11 mouse cellular contexts compared by ENCODE assay signal in genomic region chr8:126063832-126064409, GRCm38 (mm10).
A peak's percentile ranks its signal among the peaks of the same experiment; 100 is the strongest.
DNase-seq lines count a peak whose midpoint lies in the region; ATAC-seq lines count a peak whose summit lies in the region.
"Had no signal": no experiment of that assay in that cellular context is flagged by ENCODE, and none has a peak within 500 bp of the region (broad histone marks: within the 10 kb centered on the region; RNA-seq: fewer than 3 reads in every experiment).

No protein-coding gene starts in this region.

- no peaks in the 10 kb centered on the region for H3K9me3 ChIP-seq in hindbrain, embryonic 10.5 days
- H3K9me3 ChIP-seq in hindbrain, embryonic 11.5 days (ENCODE audit: control insufficient read depth, low read length), result no peaks in the 10 kb centered on the region
- no peaks in the 10 kb centered on the region for H3K9me3 ChIP-seq in hindbrain, embryonic 15.5 days
- H3K9me3 ChIP-seq: embryonic facial prominence, embryonic 12.5 days had no signal

- ATAC-seq in hindbrain, embryonic 11.5 days (ENCODE audit: low FRiP score), result no peak
- peak; percentile 49; the same call in 1 of the 2 replicates for ATAC-seq in hindbrain, embryonic 15.5 days (ENCODE audit: low FRiP score, low read depth)

- H3K27ac ChIP-seq in hindbrain, embryonic 10.5 days, result 0 out of 2 replicates have a peak overlapping the region, but pooled peaks have one; percentile 6
- no peak overlapping the region for H3K27ac ChIP-seq in hindbrain, embryonic 11.5 days (ENCODE audit: low read depth, low read length)
- H3K27ac ChIP-seq in hindbrain, embryonic 15.5 days (replicated peaks), result no peak overlapping the region
- H3K27ac ChIP-seq: embryonic facial prominence, embryonic 12.5 days had no signal

- no peaks in the 10 kb centered on the region for H3K36me3 ChIP-seq in hindbrain, embryonic 10.5 days
- no peaks in the 10 kb centered on the region for H3K36me3 ChIP-seq in hindbrain, embryonic 11.5 days (ENCODE audit: control insufficient read depth, insufficient read depth, low read length)
- no peaks in the 10 kb centered on the region for H3K36me3 ChIP-seq in hindbrain, embryonic 15.5 days
- H3K36me3 ChIP-seq: embryonic facial prominence, embryonic 12.5 days had no signal

- H3K4me2 ChIP-seq in hindbrain, embryonic 11.5 days (replicated peaks; ENCODE audit: low read depth, low read length), result no peak overlapping the region
- H3K4me2 ChIP-seq in hindbrain, embryonic 15.5 days, result no peak overlapping the region
- H3K4me2 ChIP-seq: embryonic facial prominence, embryonic 12.5 days had no signal

- no peak overlapping the region for H3K9ac ChIP-seq in hindbrain, embryonic 11.5 days (ENCODE audit: low read depth, low read length)
- H3K9ac ChIP-seq in hindbrain, embryonic 15.5 days, result no peak overlapping the region
- H3K9ac ChIP-seq: embryonic facial prominence, embryonic 12.5 days had no signal

- peaks cover 5% of the 10 kb centered on the region for H3K27me3 ChIP-seq in hindbrain, embryonic 10.5 days (ENCODE audit: insufficient read depth, poor library complexity, severe bottlenecking)
- no peaks in the 10 kb centered on the region for H3K27me3 ChIP-seq in hindbrain, embryonic 11.5 days (ENCODE audit: control insufficient read depth, insufficient read depth, low read length)
- no peaks in the 10 kb centered on the region for H3K27me3 ChIP-seq in hindbrain, embryonic 15.5 days
- H3K27me3 ChIP-seq: embryonic facial prominence, embryonic 12.5 days had no signal

- H3K4me3 ChIP-seq in hindbrain, embryonic 10.5 days, result no peak overlapping the region
- no peak overlapping the region for H3K4me3 ChIP-seq in hindbrain, embryonic 11.5 days (ENCODE audit: low read depth, low read length)
- H3K4me3 ChIP-seq in hindbrain, embryonic 15.5 days, result no peak overlapping the region
- H3K4me3 ChIP-seq: embryonic facial prominence, embryonic 12.5 days had no signal

- DNase-seq in hindbrain, embryonic 10.5 days (ENCODE audit: low spot score), result no peak
- DNase-seq in hindbrain, embryonic 11.5 days (ENCODE audit: low spot score), result no peak
- peak; percentile 34 for DNase-seq in brain, embryonic 18.5 days (ENCODE audit: low read depth, low spot score)
- DNase-seq in lung, postnatal 14 days, result peak; percentile 8
- DNase-seq in spleen, postnatal 36 days (ENCODE audit: low spot score in 2 of 2), result no peak
- no peak for DNase-seq in adrenal gland, postnatal 10 days
- DNase-seq: adrenal gland, adult 2 months; kidney, postnatal 14 days; right cerebral cortex, postnatal 25 days had no signal

- 86% methylated on average over 9 of the region's 9 CpGs for WGBS in hindbrain, embryonic 10.5 days
- 78% methylated on average over 9 of the region's 9 CpGs for WGBS in hindbrain, embryonic 11.5 days
- 53% methylated on average over 9 of the region's 9 CpGs for WGBS in hindbrain, embryonic 15.5 days

- H3K4me1 ChIP-seq in hindbrain, embryonic 10.5 days (replicated peaks), result peaks cover 7% of the 10 kb centered on the region; the same call in 1 of the 2 replicates
- H3K4me1 ChIP-seq in hindbrain, embryonic 11.5 days (replicated peaks; ENCODE audit: control insufficient read depth, insufficient read depth, low read length), result no peaks in the 10 kb centered on the region
- H3K4me1 ChIP-seq in hindbrain, embryonic 15.5 days (replicated peaks), result peaks cover 18% of the 10 kb centered on the region
- H3K4me1 ChIP-seq: embryonic facial prominence, embryonic 12.5 days had no signal

Comparison
In these comparisons a context has a peak if more than half of its experiments do, and no peak if none do; other contexts are left out.
1. DNase-seq: peak in brain, embryonic 18.5 days (single experiment) and lung, postnatal 14 days (single experiment); none in hindbrain, embryonic 10.5 days (single experiment), hindbrain, embryonic 11.5 days (single experiment), spleen, postnatal 36 days (0 of 2) and adrenal gland, postnatal 10 days (single experiment).